Mouse (Mus musculus) adrenal gland, adult 10 weeks (tissue): ENCODE measurements around the gene Tmed8. TPM values are rescaled to one million over a fixed set of nuclear protein-coding genes. Genes with fewer than 3 reads are reported as not detected.

ENCODE experiments used
- polyA plus RNA-seq: library from polyadenylated mRNA; stranded (reverse); fragments of 350-450 nt; fragmentation: Illumina TruSeq; extraction: RNeasy Lipid Tissue Mini Kit (QIAGEN cat#74804); gene quantifications from one replicate; pipeline ENCODE4 v1.2.3, GENCODE M21; 2014; ENCODE audit warnings: low read depth, low replicate concordance

Tmed8 gene
- polyA plus RNA-seq: 54.9 TPM

GRCm38 (mm10) chr12:87199973-87200586 lies at the start of gene Tmed8:
Gene Tmed8 (minus strand): TSS chr12:87200454.

DNA sequence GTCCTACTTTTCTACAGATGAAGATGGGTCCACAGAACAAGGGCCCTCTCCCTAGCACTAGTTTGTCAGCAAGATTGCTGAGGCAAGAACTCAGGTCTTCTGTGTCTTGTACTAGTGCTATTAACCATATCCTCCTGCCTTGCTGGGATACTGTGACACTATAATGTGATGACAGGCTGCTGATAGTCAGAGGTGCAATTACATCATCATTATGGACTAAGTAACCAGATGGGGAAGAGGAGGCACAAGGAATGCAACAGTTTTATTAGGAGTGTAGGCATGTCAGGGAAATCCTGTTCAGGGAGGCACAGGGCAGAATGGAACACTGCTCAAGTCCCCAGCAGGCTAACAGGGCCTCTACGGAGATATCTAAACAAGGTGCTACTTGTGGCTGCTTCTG lies 38.4 kb upstream of the Tmed8 start, which contains the start of gene Noxred1:
Gene Noxred1, minus strand, starts transcription at position 101 of the 400 bp plus-strand sequence.

GRCm38 (mm10) chr12:87199206-87199972 lies 865 bp downstream of the Tmed8 start, which contains the start of gene Samd15:
Gene Samd15 (plus strand): TSS chr12:87199723.

GRCm38 (mm10) chr12:87147395-87148089 lies 52.7 kb downstream of the Tmed8 start, which contains the start of gene Pomt2:
Gene Pomt2 (minus strand): TSS chr12:87147968.

GRCm38 (mm10) chr12:87146966-87147365 lies 53.3 kb downstream of the Tmed8 start, which contains the start of gene Gstz1:
Gene Gstz1 (plus strand): TSS chr12:87147165.

Other genes starting within 250 kb of the Tmed8 start
- gene Zdhhc22, start 210.0 kb downstream of the Tmed8 start, polyA plus RNA-seq: 1.0 TPM
- 0.17 TPM for gene Tmem63c, start 179.1 kb downstream of the Tmed8 start, polyA plus RNA-seq
- gene Ngb, start 97.9 kb downstream of the Tmed8 start, polyA plus RNA-seq: 0.47 TPM
- 116 TPM for gene Gstz1, start 53.3 kb downstream of the Tmed8 start, polyA plus RNA-seq
- 10.5 TPM for gene Pomt2, start 52.5 kb downstream of the Tmed8 start, polyA plus RNA-seq
- gene Samd15, start 731 bp downstream of the Tmed8 start, polyA plus RNA-seq: 2.5 TPM
- 0.52 TPM for gene Noxred1, start 38.3 kb upstream of the Tmed8 start, polyA plus RNA-seq
- gene Vipas39, start 65.8 kb upstream of the Tmed8 start, polyA plus RNA-seq: 22.5 TPM
- 198 TPM for gene Ahsa1, start 66.0 kb upstream of the Tmed8 start, polyA plus RNA-seq
- not detected for gene Ism2, start 99.3 kb upstream of the Tmed8 start, polyA plus RNA-seq
- gene Sptlc2, start 187.9 kb upstream of the Tmed8 start, polyA plus RNA-seq: 359 TPM
- 171 TPM for gene Slirp, start 243.4 kb upstream of the Tmed8 start, polyA plus RNA-seq
- gene Alkbh1, start 243.6 kb upstream of the Tmed8 start, polyA plus RNA-seq: 20.1 TPM